Mouse (Mus musculus) megakaryocyte, embryonic 14.5 days (primary cell): ENCODE results near the gene Rnls. TPM values are rescaled to one million over a fixed set of nuclear protein-coding genes. Genes with fewer than 3 reads are reported as not detected.

Source experiments
- H3K27me3 ChIP-seq: replicated peaks from 2 replicates; pipeline ENCODE3; 2012; ENCODE audit warnings: inconsistent platforms
- H3K36me3 ChIP-seq: replicated peaks from 2 replicates; pipeline ENCODE3; 2012; ENCODE audit warnings: low read length, inconsistent platforms, mixed read lengths
- H3K4me1 ChIP-seq: 2 replicates; pipeline ENCODE4 v1.6.1; 2012; ENCODE audit warnings: inconsistent platforms
- H3K4me3 ChIP-seq: replicated peaks from 2 replicates; pipeline ENCODE3; 2012; ENCODE audit warnings: moderate library complexity, mild to moderate bottlenecking, inconsistent platforms
- H3K9me3 ChIP-seq: 2 replicates; pipeline ENCODE4 v1.6.1; 2012; ENCODE audit warnings: inconsistent platforms
- FLI1 ChIP-seq: IDR thresholded peaks from 2 replicates; pipeline ENCODE4 v1.6.1; 2012; ENCODE audit warnings: low read length, inconsistent platforms, mixed read lengths
- GATA1 ChIP-seq: IDR thresholded peaks from 3 replicates; pipeline ENCODE4 v1.6.1; 2012; ENCODE audit warnings: mixed read lengths, low read length, inconsistent platforms, borderline replicate concordance
- polyA plus RNA-seq: library from polyadenylated mRNA; stranded (reverse); fragments of >175 nt; gene quantifications from 2 replicates; pipeline ENCODE4 v1.2.3, GENCODE M21; 2012; ENCODE audit warnings: low replicate concordance; ENCODE audit not compliant: insufficient read depth

Rnls gene
- polyA plus RNA-seq, 1 experiment = 0.29 TPM

- Histone ChIP-seq H3K36me3 (no peaks in the 10 kb centered on the region), H3K4me1 (no peaks in the 10 kb centered on the region), H3K27me3 (no peaks in the 10 kb centered on the region), H3K4me3 (no peak overlapping the region), H3K9me3 (no peaks in the 10 kb centered on the region)
- no peak for TF ChIP-seq FLI1
- TF ChIP-seq GATA1 = no peak
These were observed 73.3 kb downstream of the Rnls start for GRCm38 (mm10) chr19:33318785-33319184.

- no peaks in the 10 kb centered on the region for H3K36me3 ChIP-seq
- TF ChIP-seq FLI1 (no peak), GATA1 (no peak)
- no peaks in the 10 kb centered on the region for H3K9me3 ChIP-seq
- no peaks in the 10 kb centered on the region for H3K27me3 ChIP-seq
- H3K4me1 ChIP-seq = no peaks in the 10 kb centered on the region
- no peak overlapping the region for H3K4me3 ChIP-seq
These were observed 75.0 kb downstream of the Rnls start for GRCm38 (mm10) chr19:33317130-33317529.

GRCm38 (mm10) chr19:33299726-33300292, 92.3 kb downstream of the Rnls start:
- Histone ChIP-seq H3K4me3 (no peak overlapping the region), H3K36me3 (no peaks in the 10 kb centered on the region), H3K9me3 (no peaks in the 10 kb centered on the region), H3K4me1 (no peaks in the 10 kb centered on the region), H3K27me3 (no peaks in the 10 kb centered on the region)
- TF ChIP-seq GATA1 = no peak
- no peak for TF ChIP-seq FLI1

- TF ChIP-seq GATA1 (no peak), FLI1 (no peak)
- no peaks in the 10 kb centered on the region for H3K36me3 ChIP-seq
- no peaks in the 10 kb centered on the region for H3K9me3 ChIP-seq
- H3K27me3 ChIP-seq = no peaks in the 10 kb centered on the region
- H3K4me3 ChIP-seq = no peak overlapping the region
- H3K4me1 ChIP-seq = no peaks in the 10 kb centered on the region
These were observed 95.8 kb downstream of the Rnls start for GRCm38 (mm10) chr19:33296338-33296737.

GRCm38 (mm10) chr19:33282985-33283384, 109.1 kb downstream of the Rnls start:
- no peak overlapping the region for H3K4me3 ChIP-seq
- no peaks in the 10 kb centered on the region for H3K36me3 ChIP-seq
- H3K9me3 ChIP-seq = no peaks in the 10 kb centered on the region
- peaks cover 3% of the 10 kb centered on the region for H3K27me3 ChIP-seq
- TF ChIP-seq GATA1 = no peak
- TF ChIP-seq FLI1 = no peak
- no peaks in the 10 kb centered on the region for H3K4me1 ChIP-seq

- Histone ChIP-seq H3K36me3 (no peaks in the 10 kb centered on the region), H3K27me3 (peaks cover 2% of the 10 kb centered on the region), H3K9me3 (no peaks in the 10 kb centered on the region), H3K4me3 (no peak overlapping the region), H3K4me1 (no peaks in the 10 kb centered on the region)
- TF ChIP-seq GATA1 (no peak), FLI1 (no peak)
These were observed 115.7 kb downstream of the Rnls start for GRCm38 (mm10) chr19:33276421-33276820.

- Histone ChIP-seq H3K27me3 (no peaks in the 10 kb centered on the region), H3K4me1 (no peaks in the 10 kb centered on the region), H3K36me3 (no peaks in the 10 kb centered on the region), H3K9me3 (no peaks in the 10 kb centered on the region), H3K4me3 (no peak overlapping the region)
- TF ChIP-seq FLI1 = no peak
- TF ChIP-seq GATA1 = no peak
These were observed 118.4 kb downstream of the Rnls start for GRCm38 (mm10) chr19:33273676-33274075.

- Histone ChIP-seq H3K4me3 (no peak overlapping the region), H3K36me3 (no peaks in the 10 kb centered on the region), H3K9me3 (no peaks in the 10 kb centered on the region), H3K4me1 (no peaks in the 10 kb centered on the region; the same call in 1 of the 2 replicates), H3K27me3 (no peaks in the 10 kb centered on the region)
- TF ChIP-seq GATA1 (no peak), FLI1 (no peak)
These were observed 120.5 kb downstream of the Rnls start for GRCm38 (mm10) chr19:33271571-33271970.

- no peaks in the 10 kb centered on the region for H3K27me3 ChIP-seq
- no peak for TF ChIP-seq FLI1
- no peak for TF ChIP-seq GATA1
- no peak overlapping the region for H3K4me3 ChIP-seq
- H3K4me1 ChIP-seq = no peaks in the 10 kb centered on the region; the same call in 1 of the 2 replicates
- H3K9me3 ChIP-seq = no peaks in the 10 kb centered on the region
- H3K36me3 ChIP-seq = no peaks in the 10 kb centered on the region
These were observed 121.9 kb downstream of the Rnls start for GRCm38 (mm10) chr19:33270231-33270630.

GRCm38 (mm10) chr19:33268044-33268443, 124.1 kb downstream of the Rnls start:
- Histone ChIP-seq H3K4me1 (no peaks in the 10 kb centered on the region; the same call in 1 of the 2 replicates), H3K27me3 (no peaks in the 10 kb centered on the region), H3K9me3 (no peaks in the 10 kb centered on the region), H3K36me3 (no peaks in the 10 kb centered on the region), H3K4me3 (no peak overlapping the region)
- TF ChIP-seq FLI1 = no peak
- no peak for TF ChIP-seq GATA1
